Mouse (Mus musculus): ENCODE measurements around the gene Bcl2l14.
A peak's percentile ranks its signal among the peaks of the same experiment; 100 is the strongest.

Gene Bcl2l14

GRCm38 (mm10) chr6:134442219-134442618 lies 46.1 kb downstream of the Bcl2l14 start:
- DNase-seq (ENCODE audit: low spot score): no peak

- DNase-seq (ENCODE audit: low spot score): no peak
Measured at GRCm38 (mm10) chr6:134443198-134443904, 47.2 kb downstream of the Bcl2l14 start.

- no peak for DNase-seq (ENCODE audit: low spot score)
Measured at GRCm38 (mm10) chr6:134443925-134444324, 47.8 kb downstream of the Bcl2l14 start.

DNA sequence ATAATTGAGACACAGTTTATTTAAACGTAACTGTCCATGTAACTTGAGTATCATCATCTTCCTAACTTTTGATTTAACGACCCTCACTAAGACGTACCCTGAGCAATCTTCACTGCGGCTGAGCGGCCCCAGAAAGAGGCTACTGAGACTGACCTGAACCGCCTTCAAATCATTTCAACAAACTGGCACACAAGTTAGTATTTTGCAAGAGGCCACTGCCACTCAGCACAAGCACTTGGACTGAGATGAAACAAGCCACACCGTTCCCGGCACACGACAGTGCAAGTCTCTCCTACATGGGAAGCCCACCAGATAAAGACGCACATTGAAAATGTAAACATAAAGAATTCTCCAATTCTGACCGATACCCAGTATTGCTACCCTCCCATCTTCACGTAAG lies 52.3 kb downstream of the Bcl2l14 start:
- no peak for DNase-seq (ENCODE audit: low spot score)

GRCm38 (mm10) chr6:134449958-134450357 lies 53.8 kb downstream of the Bcl2l14 start:
- DNase-seq (ENCODE audit: low spot score): no peak

- no peak for DNase-seq (ENCODE audit: low spot score)
Measured at GRCm38 (mm10) chr6:134450661-134451119, 54.6 kb downstream of the Bcl2l14 start.

- DNase-seq (ENCODE audit: low spot score): no peak
Measured at GRCm38 (mm10) chr6:134454093-134454492, 58.0 kb downstream of the Bcl2l14 start.

- no peak for DNase-seq (ENCODE audit: low spot score)
Measured at GRCm38 (mm10) chr6:134458376-134458775, 62.3 kb downstream of the Bcl2l14 start.

DNA sequence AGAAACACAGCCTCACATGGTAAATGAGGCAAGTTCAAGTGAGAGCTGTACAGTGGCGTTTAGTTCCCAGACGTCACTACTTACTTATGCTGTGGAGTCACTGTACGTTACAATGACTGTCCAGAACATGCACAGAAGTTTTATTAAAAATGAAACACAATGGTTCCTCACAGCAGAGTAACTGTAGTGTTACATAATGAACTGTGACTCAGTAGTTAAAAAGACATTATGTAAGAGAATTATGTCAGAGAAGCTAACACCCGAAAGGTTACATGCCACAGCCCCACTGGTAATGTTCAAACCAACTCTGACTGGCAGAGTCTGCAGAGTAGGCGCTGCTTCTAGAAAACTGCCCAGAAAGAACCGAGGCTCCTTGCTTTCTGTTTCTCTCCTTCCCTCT lies 65.1 kb downstream of the Bcl2l14 start:
- no peak for DNase-seq (ENCODE audit: low spot score)

GRCm38 (mm10) chr6:134466671-134467229 lies 70.6 kb downstream of the Bcl2l14 start:
- DNase-seq (ENCODE audit: low spot score): no peak

DNA sequence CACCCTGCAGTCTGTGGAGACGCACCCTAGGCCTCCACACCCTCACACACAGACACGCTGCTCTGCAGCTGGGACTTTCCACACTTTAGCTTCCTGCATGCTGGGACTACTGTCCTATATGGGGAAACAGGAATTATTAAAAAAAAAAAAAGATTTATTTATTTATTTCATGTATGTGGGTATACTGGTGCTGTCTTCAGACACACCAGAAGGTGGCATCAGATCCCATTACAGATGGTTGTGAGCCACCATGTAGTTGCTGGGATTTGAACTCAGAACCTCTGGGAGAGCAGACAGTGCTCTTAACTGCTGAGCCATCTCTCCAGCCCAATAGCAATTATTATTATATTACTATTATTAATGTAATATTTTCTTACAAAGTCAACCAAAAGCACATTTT lies 73.2 kb downstream of the Bcl2l14 start:
- DNase-seq (ENCODE audit: low spot score): no peak

DNA sequence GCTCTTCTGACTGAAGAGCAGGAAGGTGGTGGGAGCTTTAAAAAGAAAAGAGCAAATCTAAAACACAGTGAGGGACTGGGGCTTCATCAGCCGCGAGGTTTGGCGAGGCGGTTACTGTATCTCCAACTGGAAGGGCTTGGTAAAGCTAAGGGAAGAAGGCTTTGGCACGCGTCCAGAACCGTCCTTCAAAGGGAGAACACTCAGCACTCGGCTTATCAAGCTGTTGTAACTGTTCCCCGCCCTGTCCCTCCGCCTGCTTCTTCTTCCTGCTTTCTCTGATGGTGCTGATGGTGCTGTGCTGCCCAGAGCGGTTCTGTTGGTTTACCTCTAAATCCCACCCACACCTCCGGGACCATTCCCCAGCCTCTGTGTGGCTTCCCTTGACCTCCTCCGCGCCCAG lies 74.7 kb downstream of the Bcl2l14 start:
- peak; percentile 80 for DNase-seq (ENCODE audit: low spot score)

DNA sequence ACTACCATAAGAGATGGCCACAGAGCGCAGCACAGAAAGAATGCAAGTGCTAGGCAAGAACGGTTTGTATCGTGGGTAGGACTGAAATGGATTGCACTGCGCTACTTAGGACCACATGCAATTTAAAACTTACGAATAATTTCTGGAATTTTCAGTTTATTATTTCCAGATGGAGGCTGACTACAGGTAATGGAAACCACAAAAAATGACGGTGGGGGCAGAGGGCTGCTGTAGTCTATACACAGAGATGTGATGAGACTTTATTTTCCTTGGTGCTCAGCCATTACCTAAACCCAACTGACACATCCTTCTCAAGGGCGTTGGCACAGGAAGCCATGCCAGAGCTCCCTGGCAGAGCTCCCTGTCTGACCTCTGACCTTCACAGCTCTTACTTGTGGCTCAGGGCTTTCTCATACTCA lies 77.0 kb downstream of the Bcl2l14 start:
- peak; percentile 23 for DNase-seq (ENCODE audit: low spot score)

GRCm38 (mm10) chr6:134479481-134479880 lies 83.4 kb downstream of the Bcl2l14 start:
- no peak for DNase-seq (ENCODE audit: low spot score)

DNA sequence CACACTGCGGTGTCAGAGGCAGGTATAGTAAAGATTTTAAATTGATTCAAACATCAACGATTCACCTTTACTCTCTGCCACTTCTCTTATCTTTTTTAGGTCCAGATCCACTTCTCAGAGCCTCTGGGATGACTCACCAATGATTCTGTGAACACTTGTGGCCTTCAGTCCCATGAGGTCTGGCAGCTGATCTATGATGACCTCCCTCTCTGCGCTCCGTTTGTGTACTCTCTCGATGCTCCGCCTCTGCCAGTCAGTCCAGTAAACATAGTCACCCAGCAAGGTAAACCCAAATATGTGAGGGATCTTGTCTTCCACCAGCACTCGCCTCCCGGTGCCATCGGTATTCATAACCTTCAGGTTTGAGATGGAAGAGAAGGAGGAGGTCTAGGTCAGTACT lies 90.2 kb downstream of the Bcl2l14 start:
- DNase-seq (ENCODE audit: low spot score): no peak

Data from ovary, postnatal 36 days (tissue).